Mouse (Mus musculus) adrenal gland (tissue): ENCODE measurements around the gene Kif12.

ENCODE experiments used
- intact Hi-C: fragments of 180-260 bp; cut with DNase I; formaldehyde crosslinking; loops from one replicate; pipeline ENCODE4 v1.15.1; 2025

The Kif12 gene

DNA sequence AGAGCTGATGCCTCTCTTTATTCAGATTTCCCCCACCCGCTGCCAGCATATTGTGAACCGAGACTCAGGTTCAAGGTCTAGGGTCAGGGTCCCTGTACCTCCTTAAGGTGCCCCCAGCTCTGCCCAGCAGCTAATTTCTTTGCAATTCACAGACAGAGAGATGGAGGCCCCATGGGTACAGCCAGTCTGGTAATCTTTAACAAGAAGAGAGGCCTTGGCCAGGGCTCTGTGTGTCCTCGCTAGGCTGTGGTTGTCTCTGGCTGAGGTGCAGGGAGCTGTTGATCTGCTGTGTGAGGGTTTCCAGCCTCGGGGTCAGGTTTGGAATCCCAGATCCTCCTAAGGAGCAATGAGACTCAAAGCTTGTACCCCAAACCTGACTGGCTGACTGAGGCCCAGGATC lies 6.3 kb downstream of the Kif12 start:
- intact Hi-C loops = no loop called here

DNA sequence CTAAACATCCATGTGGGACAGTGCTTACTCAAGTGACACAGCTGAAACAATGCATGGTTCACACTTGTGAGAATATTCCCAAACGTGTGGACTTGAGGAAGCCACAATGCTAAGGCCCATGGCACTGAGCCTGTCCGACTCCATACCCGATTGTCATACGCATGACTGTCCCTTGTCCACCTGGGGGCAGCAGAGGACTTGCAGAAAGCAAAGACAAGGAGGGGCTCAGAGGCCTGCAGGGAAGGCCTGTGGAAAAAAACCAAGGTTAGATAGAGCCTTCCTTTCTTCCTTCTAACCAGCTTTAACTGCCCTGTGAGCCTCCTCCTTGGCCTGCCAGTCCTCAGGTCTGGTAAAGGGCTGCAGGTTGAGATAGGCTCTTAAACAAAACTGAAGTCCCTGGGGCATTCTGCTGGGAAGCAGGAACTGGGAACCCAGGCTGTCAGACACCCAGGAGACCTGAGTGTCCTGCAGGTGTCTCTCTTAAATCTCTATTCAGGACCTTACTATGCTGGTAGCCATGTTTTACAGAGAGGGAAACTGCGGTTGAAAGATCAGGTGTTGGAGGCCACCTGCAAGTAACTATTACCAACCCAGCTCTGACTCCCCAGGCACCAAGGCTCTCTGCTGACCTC lies 12.9 kb downstream of the Kif12 start:
- intact Hi-C loops = no loop called here

DNA sequence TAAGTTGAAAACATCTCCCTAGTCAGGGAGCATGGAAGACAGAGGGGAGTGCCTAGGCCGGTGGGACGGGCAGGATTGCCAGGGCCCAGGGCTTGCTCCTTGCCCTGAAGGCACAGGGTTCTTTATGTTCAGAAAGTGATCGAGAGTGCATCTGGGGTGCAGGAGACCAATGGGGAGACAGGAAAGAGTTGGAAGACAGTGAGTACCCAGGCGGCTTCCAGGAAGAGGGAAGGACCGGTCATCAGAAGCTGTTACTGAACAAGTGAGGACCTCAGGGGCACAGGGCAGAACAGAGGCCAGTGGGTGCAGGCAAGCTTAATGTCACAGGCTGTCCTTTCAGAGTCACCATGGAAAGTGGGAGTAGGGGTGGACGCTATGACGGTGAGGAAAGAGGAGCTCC lies 13.7 kb downstream of the Kif12 start:
- intact Hi-C loops = no loop called here

DNA sequence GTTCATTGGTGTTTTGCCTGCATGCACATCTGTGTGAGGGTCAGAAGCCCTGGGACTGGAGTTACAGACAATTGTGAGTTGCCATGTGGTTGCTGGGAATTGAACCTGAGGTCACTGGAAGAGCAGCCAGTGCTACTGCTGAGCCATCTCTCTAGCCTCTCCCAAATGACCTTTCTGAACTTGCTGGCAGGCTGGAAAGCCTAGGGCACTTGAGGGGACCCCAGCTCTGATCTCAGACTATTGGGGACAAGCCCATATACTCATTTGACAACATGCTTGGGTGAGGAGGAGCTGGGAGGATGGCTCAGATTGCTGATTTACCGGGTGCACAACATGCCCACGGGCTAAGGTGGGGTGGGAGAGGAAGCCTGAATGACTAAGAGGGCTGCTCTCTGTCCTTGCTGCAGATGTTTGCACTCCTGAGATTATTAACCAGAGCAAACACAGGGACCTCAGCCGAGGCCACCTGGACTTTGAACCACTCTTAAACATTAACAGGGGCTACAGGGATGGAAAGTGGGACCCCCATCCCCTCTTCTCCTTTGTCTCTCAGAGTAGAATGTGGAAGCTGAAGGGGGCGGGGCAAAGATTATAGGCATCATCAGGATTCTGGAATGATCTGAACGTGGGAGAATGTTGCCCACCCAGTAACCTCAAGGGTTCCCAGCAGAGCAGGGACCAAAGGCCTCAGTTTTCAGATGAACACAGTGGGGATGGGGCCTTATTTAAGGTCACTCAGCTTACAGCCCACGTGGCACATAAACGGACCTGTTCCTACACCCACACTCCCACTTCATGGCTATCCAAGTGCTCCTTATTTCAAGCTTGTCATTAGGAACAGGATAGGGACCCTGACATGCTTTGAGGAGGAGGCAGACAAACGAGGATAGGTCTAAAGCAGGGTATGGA lies 15.0 kb downstream of the Kif12 start:
- intact Hi-C loops = no loop called here

DNA sequence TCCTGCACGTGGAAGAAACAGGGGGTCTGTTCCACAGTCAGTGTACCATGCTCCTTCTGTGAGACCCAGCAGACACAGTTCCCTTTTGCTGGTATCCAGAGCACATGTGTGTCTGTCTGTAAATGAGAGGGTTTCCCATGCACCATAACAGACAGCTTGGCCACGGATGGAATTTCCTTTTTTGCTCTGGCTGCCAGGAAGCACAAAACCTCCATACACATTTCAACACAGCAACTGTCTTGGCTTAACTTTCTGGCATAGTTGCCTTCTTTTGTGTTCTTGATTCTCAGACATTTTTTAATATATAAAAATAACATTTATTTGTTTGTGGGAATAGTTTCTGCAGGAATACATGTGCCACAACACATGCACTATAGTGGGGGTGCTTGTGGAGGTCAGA lies 16.3 kb downstream of the Kif12 start:
- intact Hi-C loops = no loop called here

DNA sequence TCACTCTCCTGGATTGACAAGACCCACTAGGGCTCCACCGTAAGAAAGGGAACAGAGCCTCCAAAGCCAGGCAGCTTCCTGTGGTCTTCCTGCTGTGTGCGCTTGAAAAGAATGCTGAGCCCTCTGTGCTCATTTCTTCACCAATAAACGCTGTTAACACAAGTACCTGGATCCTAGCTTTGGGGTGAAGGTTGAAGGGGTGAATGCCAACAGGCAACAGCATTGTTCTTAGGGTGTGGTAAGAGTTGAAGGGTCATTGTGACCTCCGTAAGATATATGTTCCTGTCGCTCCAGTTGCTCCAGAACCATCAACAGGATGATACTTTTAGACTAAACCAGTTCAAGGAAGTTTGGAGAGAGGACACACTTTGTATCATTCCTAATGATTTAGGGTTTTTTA lies 17.2 kb downstream of the Kif12 start, which contains the start of gene Ambp:
TSS of gene Ambp (minus strand) at position 101 of the 400 bp plus-strand sequence.
- intact Hi-C loops = no loop called here

DNA sequence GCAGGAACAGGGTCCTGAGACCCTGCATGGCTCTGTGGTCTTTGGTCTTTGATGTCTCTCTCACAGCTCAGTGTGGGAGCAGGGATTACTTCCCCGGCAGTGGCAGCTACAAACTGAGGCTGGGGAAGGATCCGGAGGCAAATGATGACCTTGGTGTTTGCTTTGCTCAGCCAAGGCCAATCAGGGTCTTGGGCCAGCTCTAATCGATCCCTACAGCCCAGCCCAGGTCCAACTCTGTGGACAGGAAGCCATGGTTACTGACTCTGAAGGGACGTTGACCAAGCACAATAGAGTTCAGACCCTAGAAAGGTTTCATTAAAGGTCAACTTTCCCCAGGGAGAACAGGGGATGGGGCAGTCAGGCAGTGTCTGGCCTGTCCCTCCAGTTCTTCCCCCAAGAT lies 17.9 kb downstream of the Kif12 start:
- intact Hi-C loops = no loop called here

DNA sequence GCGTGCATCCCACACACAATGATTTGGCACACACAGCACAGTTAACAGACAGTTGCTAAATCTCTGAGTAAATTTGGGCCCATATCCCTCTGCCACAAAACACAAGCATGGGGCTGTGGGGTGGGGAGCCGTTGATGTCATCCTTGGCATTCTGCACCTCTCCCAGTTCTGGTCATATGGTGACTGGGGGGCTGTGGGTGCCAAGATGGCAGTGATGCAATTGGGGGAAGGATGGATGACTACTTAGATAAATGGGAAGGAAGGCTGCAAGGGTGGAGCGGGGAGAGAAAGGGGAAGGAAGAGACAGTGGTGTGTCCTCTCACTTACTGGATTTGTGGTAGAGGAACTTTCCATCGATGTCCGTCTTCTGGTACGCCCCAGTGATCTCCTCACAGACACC lies 20.8 kb downstream of the Kif12 start:
- intact Hi-C loops = no loop called here

DNA sequence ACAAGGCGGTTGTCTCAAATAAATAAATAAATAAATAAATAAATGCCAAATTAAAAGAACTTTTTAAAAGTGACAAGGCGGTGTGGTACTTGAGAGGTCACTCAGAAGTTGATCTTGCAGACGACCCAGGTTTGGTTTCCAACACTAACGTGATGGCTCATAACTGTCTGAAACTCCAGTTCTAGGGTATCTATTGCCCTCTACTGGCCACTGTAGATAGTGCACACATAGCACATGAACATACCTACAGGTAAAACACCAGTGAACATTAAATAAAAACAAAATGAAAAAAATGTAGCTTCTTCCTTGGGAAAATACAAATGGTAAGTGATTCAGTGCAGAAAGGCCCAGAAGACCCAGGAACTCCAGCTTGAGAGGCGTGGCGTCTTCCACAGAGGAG lies 24.7 kb downstream of the Kif12 start:
- intact Hi-C loops = no loop called here

DNA sequence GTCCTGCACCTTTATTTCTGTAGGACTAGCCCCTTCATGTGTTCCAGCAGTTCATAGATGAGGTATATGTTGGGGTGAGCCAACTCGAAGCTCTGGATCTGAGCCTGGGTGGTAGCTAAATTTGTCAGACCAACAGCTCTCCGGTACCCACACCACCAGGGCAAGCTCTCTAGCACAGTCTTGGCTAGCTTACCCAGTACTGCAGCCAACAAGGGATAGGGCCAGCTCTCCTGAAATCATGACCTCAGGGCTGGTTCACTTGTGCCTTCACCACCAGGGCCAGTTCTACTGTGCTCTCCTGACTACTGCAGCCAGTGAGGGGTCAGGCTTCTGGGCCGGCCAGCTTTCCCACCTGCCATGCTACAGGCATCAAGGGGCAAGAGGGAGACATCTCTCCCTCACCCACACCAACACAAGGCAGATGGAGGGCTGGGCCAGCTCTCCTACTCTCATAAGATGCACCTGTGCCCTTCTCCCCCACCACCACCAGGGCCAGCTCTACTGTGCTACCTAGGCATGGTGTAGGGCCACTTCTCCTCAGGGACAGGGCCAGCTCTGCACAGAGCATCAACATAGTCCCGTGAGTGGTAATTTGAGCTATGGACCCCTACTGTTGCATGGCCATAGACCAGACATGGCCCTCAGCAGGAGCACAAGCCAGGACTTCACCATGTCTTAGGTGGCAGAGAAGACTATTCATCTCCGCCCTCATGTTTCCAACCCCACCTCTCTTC lies 41.9 kb downstream of the Kif12 start:
- intact Hi-C loops = no loop called here

DNA sequence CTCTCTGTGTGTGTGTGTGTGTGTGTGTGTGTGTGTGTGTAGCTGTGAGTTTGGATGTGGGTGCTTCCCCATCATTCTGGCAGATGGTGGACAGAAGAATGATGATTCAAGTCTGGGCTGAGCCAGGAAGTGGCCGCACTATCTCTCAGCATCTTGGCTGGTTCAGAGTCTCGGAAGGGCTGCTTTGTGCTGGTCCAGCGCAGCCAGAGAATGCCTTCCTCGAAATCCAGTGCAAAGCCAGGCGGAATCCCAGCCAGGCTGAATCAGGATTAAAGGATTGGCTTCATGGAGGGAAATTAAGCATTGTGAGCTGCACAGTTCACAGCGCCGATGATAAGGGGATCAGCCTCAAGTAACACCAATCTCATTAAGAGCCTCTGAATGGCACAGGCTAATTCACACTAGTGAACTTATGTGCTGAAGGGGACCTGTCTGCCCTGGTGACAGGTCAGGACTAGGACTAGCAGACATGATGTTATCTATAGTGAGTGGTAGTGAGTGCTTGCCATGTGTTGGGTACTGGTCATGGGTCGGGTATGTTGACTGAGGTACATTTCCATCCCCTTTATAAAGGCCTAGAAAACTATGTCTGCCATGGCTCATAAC lies 47.0 kb downstream of the Kif12 start:
- intact Hi-C loops = no loop called here

DNA sequence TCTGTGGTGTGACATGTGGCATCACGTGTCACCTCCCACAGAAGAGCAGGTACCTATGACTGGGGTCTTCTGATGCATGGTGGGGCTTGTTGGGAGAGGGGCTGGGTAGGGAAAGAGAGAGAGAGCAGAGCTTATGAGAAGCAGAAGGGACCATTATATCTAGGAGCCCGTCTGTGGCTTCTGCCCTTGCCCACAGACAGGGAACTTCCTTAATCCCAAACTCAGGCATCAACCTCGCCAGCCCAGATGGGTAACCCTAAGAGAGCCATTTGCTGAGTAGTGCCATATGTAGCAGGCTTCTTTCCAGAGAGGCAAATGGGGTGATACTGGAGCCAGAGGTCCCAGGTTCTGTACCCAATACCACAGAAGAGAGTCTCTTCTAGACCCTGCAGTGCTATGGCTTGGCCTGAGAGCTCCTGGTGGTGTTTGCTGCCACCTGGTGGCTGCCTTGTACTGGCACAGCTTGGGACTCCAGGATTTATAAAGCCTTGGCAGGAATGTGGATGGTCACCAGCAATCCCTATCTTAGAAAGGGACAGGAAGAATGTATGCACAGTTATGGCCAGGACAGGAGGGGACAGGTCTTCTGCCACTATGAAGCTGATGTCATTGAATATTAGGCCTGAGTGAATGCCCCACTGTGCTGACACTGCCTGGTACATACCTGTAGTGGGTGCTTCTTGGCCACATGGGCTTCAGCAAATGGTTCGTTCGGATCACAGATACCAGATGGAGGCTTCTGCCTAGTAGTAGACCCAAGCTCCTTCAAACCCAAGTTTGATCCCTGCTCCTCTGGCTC lies 53.1 kb downstream of the Kif12 start:
- intact Hi-C loops = loop anchor here (1.0 to 10.0 kb wide), 4 partner anchors 154 to 338 kb away; partner anchors contain the start of gene Zfp618
